Mouse (Mus musculus) spleen, adult 2 months (tissue): ENCODE measurements around the gene Cdh11.

Source experiments
- CTCF ChIP-seq: fragments of 200-500 bp; IDR thresholded peaks from 2 replicates; pipeline ENCODE4 v1.5.1; 2011; ENCODE audit warnings: mild to moderate bottlenecking, inconsistent platforms; ENCODE audit not compliant: insufficient read depth, insufficient read length, insufficient replicate concordance; ENCODE audit errors: extremely low read depth
- POLR2A ChIP-seq: fragments of 200-500 bp; IDR thresholded peaks from 2 replicates; pipeline ENCODE4 v1.6.1; 2011; ENCODE audit warnings: low read depth, low read length, inconsistent platforms

DNA sequence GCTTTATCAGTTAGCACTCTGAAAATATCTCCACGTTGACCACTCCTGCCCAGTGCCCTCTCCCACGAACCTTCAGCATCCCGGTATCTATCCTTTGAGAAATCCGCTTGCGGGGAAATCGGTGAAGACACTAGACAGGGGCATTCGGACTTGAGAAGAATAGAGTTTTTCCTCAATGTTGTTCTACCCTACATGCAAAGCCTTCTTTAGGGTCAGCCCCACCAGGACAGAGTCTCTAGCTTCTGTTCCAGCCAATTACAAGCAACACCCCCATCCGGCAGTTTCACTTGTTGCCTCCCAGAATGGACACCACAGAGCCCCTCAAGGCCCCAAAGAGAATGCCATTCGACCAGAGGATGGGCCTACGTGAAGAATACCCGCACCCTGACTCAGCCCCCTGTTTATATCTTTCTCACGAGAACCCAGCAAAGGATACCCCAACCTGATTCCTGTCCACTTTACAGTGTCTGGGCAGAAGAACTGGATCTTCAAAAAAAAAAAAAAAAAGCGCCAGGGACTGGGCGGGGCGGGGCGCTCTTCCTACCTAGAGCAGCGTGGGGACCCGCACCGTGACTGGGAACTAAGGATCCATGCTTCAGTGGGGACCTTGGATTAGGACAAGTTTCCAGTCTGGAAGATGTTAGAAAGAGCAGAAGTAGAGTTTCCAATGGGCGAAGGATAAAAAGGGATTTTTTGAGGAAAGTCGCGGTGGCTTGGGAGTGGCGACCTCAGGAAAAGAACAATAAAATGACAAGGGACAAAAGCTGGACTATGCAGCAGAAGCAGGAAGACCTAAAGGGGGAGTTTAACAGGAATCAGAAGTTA is at the start of gene Cdh11:
- no peak for TF ChIP-seq POLR2A
- TF ChIP-seq CTCF: no peak
